7 mouse cellular contexts compared by ENCODE assay signal in genomic region chr17:87283055-87283754, GRCm38 (mm10). TPM values are rescaled to one million over a fixed set of nuclear protein-coding genes. Genes with fewer than 3 reads are reported as not detected.
DNase-seq lines count a peak whose midpoint lies in the region; ATAC-seq and TF ChIP-seq lines count a peak whose summit lies in the region.

No protein-coding gene starts in this region.

- peak overlapping the region; percentile 82 for H3K9ac ChIP-seq in heart, embryonic 14.5 days (ENCODE audit: low read length)

- TF ChIP-seq POLR2A in small intestine, adult 2 months (IDR thresholded peaks at IDR 0.05; ENCODE audit: low read depth, low read length): no peak

- H3K4me1 ChIP-seq in E14TG2a.4 (replicated peaks; ENCODE audit: low read depth, low read length): peaks cover 38% of the 10 kb centered on the region
- peaks cover 3 to 16% of the 10 kb centered on the region in 2 experiments; a peak in 2 of 4 replicates for H3K4me1 ChIP-seq in heart, embryonic 14.5 days (ENCODE audit: control insufficient read depth in 2 of 2, insufficient read depth in 2 of 2, low read length in 2 of 2)
- H3K4me1 ChIP-seq in small intestine, adult 2 months (ENCODE audit: control insufficient read depth, insufficient read depth, insufficient read length, low read length): peaks cover 15% of the 10 kb centered on the region

- ATAC-seq in heart, embryonic 14.5 days (ENCODE audit: insufficient number of reproducible peaks, insufficient read depth, low FRiP score, low read depth): peak; percentile 33; the same call in 1 of the 2 replicates

- H3K27me3 ChIP-seq in E14TG2a.4 (ENCODE audit: insufficient read depth, low read length): peaks cover 50% of the 10 kb centered on the region
- H3K27me3 ChIP-seq in heart, embryonic 14.5 days (ENCODE audit: control insufficient read depth, insufficient read depth, low read length): peaks cover 27% of the 10 kb centered on the region
- H3K27me3 ChIP-seq in small intestine, adult 2 months (ENCODE audit: control insufficient read depth, insufficient read depth, low read length): no peaks in the 10 kb centered on the region

- under 1% methylated on average over 56 of the region's 56 CpGs for WGBS in heart, embryonic 14.5 days
- WGBS in small intestine, adult 2 months: under 1% methylated on average over 56 of the region's 56 CpGs

- H3K27ac ChIP-seq in heart, embryonic 14.5 days (replicated peaks in 1 of 2; ENCODE audit: control insufficient read depth in 1 of 2, insufficient read depth in 1 of 2, low read depth in 2 of 2, low read length in 2 of 2): 0 out of 4 replicates have a peak overlapping the region, but pooled peaks of 1 of the 2 experiments have one; percentile 84
- H3K27ac ChIP-seq in small intestine, adult 2 months (ENCODE audit: insufficient read depth, low read depth, low read length): peak overlapping the region; percentile 90

- no peaks in the 10 kb centered on the region for H3K36me3 ChIP-seq in E14TG2a.4 (ENCODE audit: insufficient read depth, low read length)
- no peaks in the 10 kb centered on the region for H3K36me3 ChIP-seq in heart, embryonic 14.5 days (ENCODE audit: control insufficient read depth, insufficient read depth, low read length)
- 0 out of 2 replicates have a peak, but pooled peaks cover 5% of the 10 kb centered on the region for H3K36me3 ChIP-seq in small intestine, adult 2 months (ENCODE audit: control insufficient read depth, insufficient read depth, low read length)

- H3K9me3 ChIP-seq in E14TG2a.4 (ENCODE audit: low read length): no peaks in the 10 kb centered on the region
- no peaks in the 10 kb centered on the region for H3K9me3 ChIP-seq in heart, embryonic 14.5 days (ENCODE audit: control insufficient read depth, low read length)

- H3K4me3 ChIP-seq in E14TG2a.4 (replicated peaks; ENCODE audit: low read length): peak overlapping the region; percentile 96
- H3K4me3 ChIP-seq in heart, embryonic 14.5 days (ENCODE audit: control insufficient read depth in 1 of 2, insufficient read depth in 1 of 2, low read depth in 1 of 2, low read length in 2 of 2): peak overlapping the region; percentile 64 to 69
- peak overlapping the region; percentile 94 for H3K4me3 ChIP-seq in small intestine, adult 2 months (ENCODE audit: low read depth, low read length)

- peak overlapping the region; percentile 97 for H3K4me2 ChIP-seq in heart, embryonic 14.5 days (ENCODE audit: low read length)

- DNase-seq in R1 (ENCODE audit: low read depth, low spot score): peak; percentile 81
- peak; percentile 58 for DNase-seq in embryo, embryonic 10.5 days (ENCODE audit: low spot score)
- DNase-seq in kidney, postnatal 25 days: peak; percentile 63 to 84
- peak; percentile 44 for DNase-seq in lung, postnatal 25 days (ENCODE audit: low spot score)

- no peak for TF ChIP-seq CTCF in E14TG2a.4 (conservative IDR thresholded peaks at IDR 0.05; ENCODE audit: low read length)
- TF ChIP-seq CTCF in small intestine, adult 2 months (IDR thresholded peaks at IDR 0.05; ENCODE audit: extremely low read depth, insufficient read length, insufficient replicate concordance, low read depth, low read length): no peak

RNA-seq across cellular contexts. Expression of gene Ttc7, which starts 0.5 kb away (rescaled TPM):
- 1.3 and 2.5 TPM in 2 replicates for polyA plus RNA-seq in heart, embryonic 14.5 days (2014; fragmentation: Nextera tagmentation; extraction: Ambion mirVana)
- 195 and 289 TPM in 2 replicates for polyA plus RNA-seq in small intestine, adult 2 months (2012; rRNA removed)

RNA-seq across cellular contexts. Expression of gene Mcfd2, which starts 17.5 kb away (rescaled TPM):
- polyA plus RNA-seq in heart, embryonic 14.5 days (2014; fragmentation: Nextera tagmentation; extraction: Ambion mirVana): 81.3 and 85.8 TPM in 2 replicates
- 139 and 169 TPM in 2 replicates for polyA plus RNA-seq in small intestine, adult 2 months (2012; rRNA removed)

Comparison
In these comparisons a context has a peak if more than half of its experiments do, and no peak if none do; other contexts are left out.
1. RNA of gene Ttc7, which starts 0.5 kb away (polyA plus RNA-seq): 195 to 289 TPM in small intestine, adult 2 months; 1.3 to 2.5 TPM in heart, embryonic 14.5 days; every median in the first group is over 10 times any median in the second.
2. Peak in every context shown above with its lines, with median percentiles within 50 percentile points of each other: H3K4me3 ChIP-seq and DNase-seq.